Mouse (Mus musculus): ENCODE data around the gene Cux1.
A peak's percentile ranks its signal among the peaks of the same experiment; 100 is the strongest.

Gene Cux1

DNA sequence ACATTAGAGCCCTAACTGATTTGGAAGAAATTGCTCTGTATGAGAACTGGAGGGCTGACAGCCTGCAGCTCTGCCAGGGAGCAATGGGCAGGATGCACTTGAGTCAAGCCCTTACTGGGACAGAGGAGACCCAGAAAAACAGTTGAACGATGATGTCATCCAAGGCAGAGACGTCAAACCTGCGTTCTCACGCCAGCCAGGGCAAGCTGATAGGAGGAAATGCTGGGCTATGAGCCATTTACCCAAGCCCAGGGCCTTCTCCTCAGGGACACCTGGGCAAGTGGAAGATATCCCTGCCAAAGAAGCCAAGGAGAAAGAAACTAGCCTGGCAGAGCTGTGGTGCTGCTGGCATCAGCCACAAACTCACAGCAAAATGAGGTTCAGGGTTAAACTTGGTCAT, 242.8 kb downstream of the Cux1 start:
- Histone ChIP-seq H3K36me3 (ENCODE audit: control insufficient read depth, insufficient read depth, low read length, poor library complexity, severe bottlenecking) (no peaks in the 10 kb centered on the region; the same call in none of the 2 replicates), H3K27me3 (ENCODE audit: control insufficient read depth, insufficient read depth, low read length, poor library complexity, severe bottlenecking) (no peaks in the 10 kb centered on the region)
- DNase-seq (ENCODE audit: low read depth, low spot score) = no peak

DNA sequence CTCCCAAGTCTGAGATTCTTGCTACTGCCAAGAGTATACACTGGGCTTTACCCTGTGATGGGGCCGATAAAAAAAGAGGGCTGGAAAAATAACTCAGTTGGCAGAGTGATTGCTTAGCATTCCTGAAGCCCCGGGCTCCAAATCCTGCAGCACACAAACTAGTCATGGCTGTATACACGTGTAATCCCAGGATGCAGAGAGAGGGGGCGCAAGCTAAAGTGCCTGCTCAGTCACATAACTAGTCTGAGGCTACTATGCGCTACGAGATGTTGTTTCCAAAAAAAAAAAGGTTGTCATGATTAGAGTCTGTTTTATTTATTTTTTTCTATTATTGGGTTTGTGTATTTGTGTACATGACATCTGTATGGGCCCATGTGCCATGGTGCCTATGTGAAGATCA, 245.9 kb downstream of the Cux1 start:
- DNase-seq (ENCODE audit: low read depth, low spot score) = peak; percentile 33
- Histone ChIP-seq H3K36me3 (ENCODE audit: control insufficient read depth, insufficient read depth, low read length, poor library complexity, severe bottlenecking) (peaks cover 2% of the 10 kb centered on the region), H3K27me3 (ENCODE audit: control insufficient read depth, insufficient read depth, low read length, poor library complexity, severe bottlenecking) (no peaks in the 10 kb centered on the region)

DNA sequence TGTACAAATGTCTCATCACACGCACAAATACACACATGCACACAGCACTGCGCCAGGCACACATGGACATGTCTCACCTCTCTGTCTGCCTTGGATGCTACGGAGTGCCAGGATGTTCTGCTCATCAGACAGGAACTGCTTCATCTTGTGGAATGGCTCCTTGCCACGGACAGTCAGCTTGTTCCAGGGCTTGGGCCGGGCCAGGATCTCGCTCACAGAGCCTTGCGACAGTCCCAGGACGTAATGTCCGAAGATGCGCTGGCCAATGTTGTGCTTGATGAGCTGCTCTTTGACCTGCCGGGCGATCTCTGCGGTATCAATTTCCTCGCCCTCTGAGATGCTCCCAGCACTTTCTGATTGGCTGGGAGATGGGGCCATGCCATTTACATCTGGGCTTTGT, 254.7 kb downstream of the Cux1 start:
- Histone ChIP-seq H3K27me3 (ENCODE audit: control insufficient read depth, insufficient read depth, low read length, poor library complexity, severe bottlenecking) (no peaks in the 10 kb centered on the region), H3K36me3 (ENCODE audit: control insufficient read depth, insufficient read depth, low read length, poor library complexity, severe bottlenecking) (peaks cover 3% of the 10 kb centered on the region)
- no peak for DNase-seq (ENCODE audit: low read depth, low spot score)

DNA sequence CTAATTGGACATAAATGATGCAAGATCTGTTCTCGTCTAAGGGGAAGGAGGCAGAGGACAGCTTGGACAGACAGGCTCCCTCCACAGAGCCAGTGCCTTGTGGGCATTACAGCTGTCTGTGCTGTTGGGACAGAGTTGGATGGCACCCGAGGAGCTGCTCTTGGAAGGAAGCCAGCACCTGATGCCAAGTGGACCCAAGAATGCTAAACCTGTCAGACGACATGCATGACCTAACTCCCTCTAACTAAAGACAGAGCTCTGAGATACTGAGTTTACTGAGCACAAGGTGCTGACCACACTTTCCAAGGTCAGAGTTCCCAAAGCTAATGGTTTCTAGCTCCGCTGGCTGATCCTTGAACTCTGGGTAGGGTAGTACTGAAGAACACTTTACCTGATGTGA, 255.1 kb downstream of the Cux1 start:
- no peaks in the 10 kb centered on the region for H3K27me3 ChIP-seq (ENCODE audit: control insufficient read depth, insufficient read depth, low read length, poor library complexity, severe bottlenecking)
- H3K36me3 ChIP-seq (ENCODE audit: control insufficient read depth, insufficient read depth, low read length, poor library complexity, severe bottlenecking) = peaks cover 4% of the 10 kb centered on the region
- no peak for DNase-seq (ENCODE audit: low read depth, low spot score)

DNA sequence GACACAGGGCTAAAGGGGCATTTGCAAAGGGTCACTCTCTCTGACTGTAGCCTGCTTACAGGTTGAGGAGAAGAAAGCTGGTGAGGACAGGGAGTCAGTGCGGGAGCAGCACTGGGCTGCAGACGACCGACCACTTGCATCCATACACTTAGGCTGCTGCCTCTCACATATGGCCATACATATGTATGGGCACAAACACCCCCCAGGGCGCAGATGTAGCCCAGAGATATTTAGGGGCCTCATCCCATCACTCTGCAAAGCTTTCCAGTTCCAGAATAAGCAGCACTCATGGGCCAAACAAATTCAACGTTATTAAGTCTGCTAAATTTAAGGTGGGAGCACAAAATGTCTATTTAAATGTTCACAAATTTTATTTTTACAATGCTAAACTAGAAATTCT, 261.0 kb downstream of the Cux1 start:
- Histone ChIP-seq H3K27me3 (ENCODE audit: control insufficient read depth, insufficient read depth, low read length, poor library complexity, severe bottlenecking) (no peaks in the 10 kb centered on the region), H3K36me3 (ENCODE audit: control insufficient read depth, insufficient read depth, low read length, poor library complexity, severe bottlenecking) (peaks cover 15% of the 10 kb centered on the region)
- no peak for DNase-seq (ENCODE audit: low read depth, low spot score)

DNA sequence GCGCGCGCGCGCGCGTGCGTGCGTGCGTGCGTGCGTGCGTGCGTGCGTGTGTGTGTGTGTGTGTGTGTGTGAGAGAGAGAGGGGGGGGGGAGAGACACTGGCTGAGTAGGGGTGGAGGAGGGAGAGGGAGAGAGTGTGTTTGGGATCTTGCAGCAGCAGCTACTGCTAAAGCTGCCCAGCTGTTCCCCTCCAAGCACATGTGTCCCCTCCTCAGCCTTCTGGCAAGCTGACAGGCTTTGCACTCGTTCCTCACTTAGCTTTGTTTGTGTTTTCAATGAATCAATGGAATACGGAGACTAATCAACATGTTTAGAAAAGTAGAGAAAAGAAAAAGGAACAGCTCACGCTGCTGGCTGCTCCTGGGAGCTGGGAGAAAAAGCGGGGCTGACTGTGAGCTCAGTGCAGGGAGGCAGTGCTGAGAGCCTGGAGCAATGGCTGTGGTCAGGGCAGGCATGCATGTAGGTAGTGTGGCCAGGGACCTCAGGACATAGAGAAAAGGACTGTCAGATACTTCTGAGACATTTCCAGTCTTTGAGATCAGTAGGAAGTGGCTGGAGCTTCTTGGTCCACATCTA, 263.8 kb downstream of the Cux1 start:
- no peak for DNase-seq (ENCODE audit: low read depth, low spot score)
- Histone ChIP-seq H3K27me3 (ENCODE audit: control insufficient read depth, insufficient read depth, low read length, poor library complexity, severe bottlenecking) (no peaks in the 10 kb centered on the region), H3K36me3 (ENCODE audit: control insufficient read depth, insufficient read depth, low read length, poor library complexity, severe bottlenecking) (peaks cover 17% of the 10 kb centered on the region)

DNA sequence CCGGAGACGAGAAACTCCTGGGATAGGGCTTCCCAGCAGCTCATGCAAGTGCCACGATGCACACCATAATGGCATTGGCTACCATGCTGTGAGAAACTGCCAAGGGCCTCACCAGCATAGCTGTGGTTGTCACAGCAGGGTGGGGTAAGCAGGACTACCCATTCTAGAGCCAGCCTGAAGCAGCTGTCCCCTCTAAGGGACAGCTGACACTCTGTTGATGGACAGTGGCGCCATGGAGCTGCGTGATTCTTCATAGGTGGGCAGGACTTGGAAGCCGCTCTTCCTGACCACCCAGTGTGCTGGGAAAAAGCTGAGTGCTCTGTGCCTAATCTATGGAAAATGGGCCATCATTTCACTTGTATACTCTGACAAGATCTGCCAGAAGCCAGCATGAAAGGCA, 266.4 kb downstream of the Cux1 start:
- peaks cover 9% of the 10 kb centered on the region for H3K36me3 ChIP-seq (ENCODE audit: control insufficient read depth, insufficient read depth, low read length, poor library complexity, severe bottlenecking)
- H3K27me3 ChIP-seq (ENCODE audit: control insufficient read depth, insufficient read depth, low read length, poor library complexity, severe bottlenecking) = no peaks in the 10 kb centered on the region
- DNase-seq (ENCODE audit: low read depth, low spot score) = no peak

DNA sequence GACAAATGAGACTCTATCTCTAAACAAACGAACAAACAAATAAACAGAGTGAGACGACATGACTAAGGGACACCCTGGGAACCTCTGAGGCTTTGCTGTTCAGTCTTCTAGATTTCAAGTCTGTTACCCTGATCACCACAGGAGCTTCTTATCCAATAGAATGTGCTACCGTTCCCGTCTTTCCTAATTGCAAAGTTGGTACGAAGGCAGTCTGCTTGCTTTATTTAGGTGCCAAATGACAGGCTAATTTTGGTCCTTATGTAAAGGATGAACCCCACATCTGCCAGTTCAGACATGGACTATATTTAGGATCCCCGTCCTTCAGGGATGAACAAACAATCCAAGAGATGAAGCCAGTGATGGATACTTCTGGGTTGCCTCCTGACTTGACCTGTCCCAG, 269.6 kb downstream of the Cux1 start:
- no peak for DNase-seq (ENCODE audit: low read depth, low spot score)
- peaks cover 2% of the 10 kb centered on the region for H3K36me3 ChIP-seq (ENCODE audit: control insufficient read depth, insufficient read depth, low read length, poor library complexity, severe bottlenecking)

DNA sequence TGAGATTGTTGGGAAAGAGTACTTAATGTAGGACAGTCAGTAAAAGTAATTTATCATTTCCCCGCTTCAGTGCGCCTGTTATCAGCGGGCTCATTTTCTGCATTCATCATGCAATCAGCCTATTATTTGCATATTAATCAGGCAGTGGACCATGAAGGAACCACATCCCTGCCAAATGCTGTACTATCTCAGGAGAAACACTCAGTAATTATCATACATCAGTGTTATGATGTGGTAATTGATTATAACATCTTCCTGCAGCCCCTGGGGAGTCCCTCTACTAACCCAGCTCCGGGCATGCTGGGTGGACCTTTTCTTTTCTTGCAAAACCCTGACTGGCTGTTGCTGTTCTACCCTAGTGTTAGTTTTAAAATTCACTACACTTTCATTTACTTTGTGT, 270.4 kb downstream of the Cux1 start:
- H3K27me3 ChIP-seq (ENCODE audit: control insufficient read depth, insufficient read depth, low read length, poor library complexity, severe bottlenecking) = no peaks in the 10 kb centered on the region
- H3K36me3 ChIP-seq (ENCODE audit: control insufficient read depth, insufficient read depth, low read length, poor library complexity, severe bottlenecking) = peaks cover 2% of the 10 kb centered on the region; the same call in 1 of the 2 replicates
- no peak for DNase-seq (ENCODE audit: low read depth, low spot score)

More for the DNA sequence above, 269.6 kb downstream of the Cux1 start:
- no peaks in the 10 kb centered on the region for H3K27me3 ChIP-seq (ENCODE audit: control insufficient read depth, insufficient read depth, low read length, poor library complexity, severe bottlenecking)

DNA sequence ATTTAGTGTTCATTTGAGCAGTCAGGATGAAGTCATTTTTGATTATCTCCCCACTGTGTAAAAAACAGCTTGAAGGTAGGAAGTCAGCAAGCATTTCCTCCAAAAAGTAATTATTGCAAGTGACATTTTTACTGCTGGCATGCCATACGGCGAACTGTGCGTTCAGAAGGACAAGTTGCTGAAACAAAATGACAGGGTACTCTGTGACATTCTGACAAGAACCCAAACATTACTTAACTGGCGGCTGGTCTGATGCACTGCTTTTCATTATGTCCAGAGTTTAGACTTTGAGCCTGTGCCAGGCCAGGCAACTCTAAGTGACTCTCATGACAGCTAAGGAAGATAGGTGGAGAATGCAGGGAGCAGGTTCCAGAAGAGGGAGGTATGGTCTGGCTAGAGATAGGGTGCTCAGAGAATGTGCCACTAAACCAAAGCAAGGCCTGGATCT, 274.3 kb downstream of the Cux1 start:
- Histone ChIP-seq H3K36me3 (ENCODE audit: control insufficient read depth, insufficient read depth, low read length, poor library complexity, severe bottlenecking) (no peaks in the 10 kb centered on the region; the same call in 1 of the 2 replicates), H3K27me3 (ENCODE audit: control insufficient read depth, insufficient read depth, low read length, poor library complexity, severe bottlenecking) (no peaks in the 10 kb centered on the region)
- no peak for DNase-seq (ENCODE audit: low read depth, low spot score)

DNA sequence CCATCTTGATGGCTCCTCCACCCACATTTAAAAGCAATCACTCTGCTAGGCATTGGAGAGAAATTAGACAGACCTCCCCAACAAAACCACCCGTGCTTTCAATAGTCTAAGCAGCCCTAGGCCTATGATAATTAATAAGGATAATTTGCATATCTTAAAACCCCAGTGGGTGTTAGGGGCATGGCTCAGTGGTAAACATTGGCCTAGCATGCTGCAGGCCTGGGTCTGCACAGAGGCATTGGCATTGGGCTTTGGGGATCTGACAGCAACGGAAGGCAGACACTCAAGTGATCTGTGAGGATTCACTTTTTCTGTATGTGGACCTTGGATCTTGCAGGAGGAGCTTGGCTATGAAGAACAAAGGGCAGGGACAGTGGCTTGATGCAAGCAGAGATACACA, 274.9 kb downstream of the Cux1 start:
- no peaks in the 10 kb centered on the region; the same call in 1 of the 2 replicates for H3K36me3 ChIP-seq (ENCODE audit: control insufficient read depth, insufficient read depth, low read length, poor library complexity, severe bottlenecking)
- no peak for DNase-seq (ENCODE audit: low read depth, low spot score)
- no peaks in the 10 kb centered on the region for H3K27me3 ChIP-seq (ENCODE audit: control insufficient read depth, insufficient read depth, low read length, poor library complexity, severe bottlenecking)

DNA sequence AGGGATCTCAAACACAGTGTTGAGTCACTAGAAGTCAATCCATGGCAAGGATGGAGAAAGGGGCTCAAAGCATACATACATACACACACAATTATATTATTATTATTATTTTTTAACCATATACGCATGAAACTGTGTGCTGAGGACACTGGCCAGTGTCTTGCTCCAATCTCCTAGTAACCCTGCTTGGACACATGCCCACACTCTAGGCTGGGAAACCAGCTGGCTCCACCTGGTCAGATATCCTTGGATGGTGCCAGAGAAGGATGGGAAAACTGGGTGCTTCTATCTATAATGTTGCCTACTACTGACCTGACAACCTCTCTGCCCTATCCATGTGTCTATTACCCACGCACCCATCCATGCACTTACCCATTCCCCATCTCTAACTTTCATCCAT, 275.7 kb downstream of the Cux1 start:
- DNase-seq (ENCODE audit: low read depth, low spot score) = no peak

DNA sequence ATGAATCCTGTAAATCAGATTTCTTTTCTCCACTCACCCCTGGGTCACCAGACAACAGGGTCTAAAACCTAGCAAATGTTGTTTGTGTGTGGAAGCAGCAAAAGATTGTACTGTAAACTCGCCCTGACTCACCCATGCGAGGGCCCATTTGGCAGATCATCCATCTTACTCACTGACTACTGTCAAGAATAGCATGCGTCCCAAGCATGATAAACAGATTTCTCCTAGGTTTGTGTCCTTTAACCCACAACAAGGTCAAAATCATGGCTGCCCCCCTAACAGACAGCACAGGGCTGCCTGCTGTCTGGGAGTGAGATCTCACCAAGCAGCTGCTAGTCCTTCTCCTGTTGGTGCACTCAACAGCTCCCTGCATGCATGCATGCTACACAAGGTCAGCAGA, 277.5 kb downstream of the Cux1 start:
- no peaks in the 10 kb centered on the region for H3K27me3 ChIP-seq (ENCODE audit: control insufficient read depth, insufficient read depth, low read length, poor library complexity, severe bottlenecking)
- H3K36me3 ChIP-seq (ENCODE audit: control insufficient read depth, insufficient read depth, low read length, poor library complexity, severe bottlenecking) = peaks cover 6% of the 10 kb centered on the region; the same call in 1 of the 2 replicates
- DNase-seq (ENCODE audit: low read depth, low spot score) = no peak

More for the DNA sequence above, 275.7 kb downstream of the Cux1 start:
- H3K27me3 ChIP-seq (ENCODE audit: control insufficient read depth, insufficient read depth, low read length, poor library complexity, severe bottlenecking) = no peaks in the 10 kb centered on the region
- H3K36me3 ChIP-seq (ENCODE audit: control insufficient read depth, insufficient read depth, low read length, poor library complexity, severe bottlenecking) = no peaks in the 10 kb centered on the region; the same call in 1 of the 2 replicates

DNA sequence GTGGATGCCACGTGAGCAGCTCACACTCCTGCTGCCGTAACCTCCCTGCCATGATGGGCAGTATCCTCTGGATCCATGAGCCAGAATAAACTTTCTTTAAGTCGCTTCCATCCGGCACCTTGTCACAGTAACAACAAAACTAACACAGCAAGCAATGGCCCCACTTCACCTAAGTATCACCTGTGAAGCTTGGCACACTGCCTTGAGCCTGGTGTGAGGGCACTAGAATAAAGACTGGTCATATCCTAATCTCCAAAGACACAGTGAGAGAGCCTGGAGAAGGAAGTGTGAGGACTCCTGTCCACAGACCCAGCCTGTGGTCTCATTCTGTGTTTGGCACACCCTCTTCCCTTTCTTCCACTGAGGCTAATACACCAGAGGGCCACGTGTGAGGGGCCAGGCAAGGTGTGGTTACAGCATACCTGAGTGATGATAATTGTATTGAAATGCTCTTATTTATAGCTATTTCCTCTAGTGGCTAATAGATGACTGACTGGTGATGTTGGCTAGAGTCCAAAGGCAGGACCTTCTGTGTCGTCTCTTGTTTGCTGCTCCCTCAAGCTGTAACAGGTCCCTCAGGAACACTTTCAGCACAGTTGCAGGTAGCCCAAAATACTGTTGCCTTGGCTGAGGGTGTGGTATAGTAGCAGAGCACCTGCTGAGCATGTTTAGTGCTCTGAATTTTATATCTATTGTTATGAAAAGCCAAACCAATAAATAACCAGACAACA, 278.8 kb downstream of the Cux1 start:
- DNase-seq (ENCODE audit: low read depth, low spot score) = no peak
- Histone ChIP-seq H3K27me3 (ENCODE audit: control insufficient read depth, insufficient read depth, low read length, poor library complexity, severe bottlenecking) (no peaks in the 10 kb centered on the region), H3K36me3 (ENCODE audit: control insufficient read depth, insufficient read depth, low read length, poor library complexity, severe bottlenecking) (peaks cover 6% of the 10 kb centered on the region; the same call in 1 of the 2 replicates)

DNA sequence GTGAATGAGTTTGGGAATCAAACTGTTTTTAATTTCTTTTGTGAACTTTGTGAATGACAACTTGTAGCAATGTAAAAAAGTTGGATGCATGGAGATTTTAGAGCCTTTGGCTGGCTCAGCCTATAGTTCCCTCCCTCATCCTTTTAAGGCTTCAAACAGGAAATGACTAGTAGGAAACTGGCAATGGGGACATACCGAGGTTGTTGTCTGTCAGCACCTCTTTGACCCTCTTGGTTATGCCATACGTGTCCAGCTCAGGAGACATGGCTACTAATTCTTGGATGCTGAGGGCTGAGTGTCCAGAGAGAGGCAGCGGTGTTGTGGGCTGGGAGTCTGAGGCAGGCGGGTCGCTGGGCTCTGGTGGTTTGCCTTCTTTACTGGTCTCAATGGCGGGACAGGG, 280.7 kb downstream of the Cux1 start:
- Histone ChIP-seq H3K27me3 (ENCODE audit: control insufficient read depth, insufficient read depth, low read length, poor library complexity, severe bottlenecking) (no peaks in the 10 kb centered on the region), H3K36me3 (ENCODE audit: control insufficient read depth, insufficient read depth, low read length, poor library complexity, severe bottlenecking) (peaks cover 6% of the 10 kb centered on the region; the same call in 1 of the 2 replicates)
- no peak for DNase-seq (ENCODE audit: low read depth, low spot score)

All from splenic B cell, adult 2 months (primary cell).